Mouse (Mus musculus): ENCODE data around the gene Piwil1. TPM values are rescaled to one million over a fixed set of nuclear protein-coding genes. Genes with fewer than 3 reads are reported as not detected.

The Piwil1 gene
- polyA plus RNA-seq, 1 experiment from 2014 or later: not detected

GRCm38 (mm10) chr5:128730634-128731033, 28.3 kb downstream of the Piwil1 start:
- ATAC-seq: no peak
- no peak overlapping the region for H3K4me3 ChIP-seq (ENCODE audit: low read length)
- 42% methylated on average over 5 of the region's 5 CpGs for WGBS
- no peaks in the 10 kb centered on the region for H3K36me3 ChIP-seq (ENCODE audit: control insufficient read depth, insufficient read depth, low read length)
- no peaks in the 10 kb centered on the region for H3K27me3 ChIP-seq (replicated peaks; ENCODE audit: control insufficient read depth, insufficient read depth, low read length)
- H3K4me2 ChIP-seq (ENCODE audit: low read depth, low read length): no peak overlapping the region
- H3K9ac ChIP-seq (ENCODE audit: low read depth, low read length): no peak overlapping the region
- no peaks in the 10 kb centered on the region for H3K9me3 ChIP-seq (ENCODE audit: control insufficient read depth, low read length)
- H3K27ac ChIP-seq (ENCODE audit: low read length): no peak overlapping the region
- H3K4me1 ChIP-seq (ENCODE audit: control insufficient read depth, insufficient read depth, low read length): no peaks in the 10 kb centered on the region

GRCm38 (mm10) chr5:128732416-128733014, 30.2 kb downstream of the Piwil1 start:
- WGBS: 70% methylated on average over 11 of the region's 11 CpGs
- no peak overlapping the region for H3K9ac ChIP-seq (ENCODE audit: low read depth, low read length)
- H3K36me3 ChIP-seq (ENCODE audit: control insufficient read depth, insufficient read depth, low read length): no peaks in the 10 kb centered on the region
- no peaks in the 10 kb centered on the region for H3K9me3 ChIP-seq (ENCODE audit: control insufficient read depth, low read length)
- H3K27ac ChIP-seq (ENCODE audit: low read length): no peak overlapping the region
- ATAC-seq: no peak
- no peak overlapping the region for H3K4me3 ChIP-seq (ENCODE audit: low read length)
- no peaks in the 10 kb centered on the region for H3K27me3 ChIP-seq (replicated peaks; ENCODE audit: control insufficient read depth, insufficient read depth, low read length)
- H3K4me2 ChIP-seq (ENCODE audit: low read depth, low read length): no peak overlapping the region
- H3K4me1 ChIP-seq (ENCODE audit: control insufficient read depth, insufficient read depth, low read length): no peaks in the 10 kb centered on the region

DNA sequence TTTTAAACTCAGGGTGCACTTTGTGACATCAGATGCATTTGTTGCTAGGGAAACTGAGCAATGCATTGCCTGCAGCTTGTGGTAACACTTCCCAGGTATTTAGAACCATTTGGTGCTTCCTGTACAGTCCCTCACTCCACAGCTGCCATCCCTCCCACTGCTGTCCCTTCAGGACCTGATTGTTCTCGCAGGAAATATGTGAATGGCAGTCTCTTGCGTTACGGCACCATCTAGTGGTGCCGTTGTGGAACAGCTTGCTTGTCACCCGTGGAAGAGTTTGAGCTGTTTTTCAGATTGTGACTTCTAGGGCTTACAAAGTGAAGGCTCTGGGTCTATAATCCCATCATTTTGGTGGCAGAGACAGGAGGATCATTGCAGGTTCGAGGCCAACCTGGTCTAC, 31.6 kb downstream of the Piwil1 start:
- no peaks in the 10 kb centered on the region; the same call in 1 of the 2 replicates for H3K27me3 ChIP-seq (replicated peaks; ENCODE audit: control insufficient read depth, insufficient read depth, low read length)
- WGBS: 2% methylated on average over 6 of the region's 6 CpGs

GRCm38 (mm10) chr5:128735921-128736320, 33.6 kb downstream of the Piwil1 start:
- H3K27me3 ChIP-seq (replicated peaks; ENCODE audit: control insufficient read depth, insufficient read depth, low read length): no peaks in the 10 kb centered on the region; the same call in 1 of the 2 replicates
- H3K4me2 ChIP-seq (ENCODE audit: low read depth, low read length): no peak overlapping the region
- H3K4me1 ChIP-seq (ENCODE audit: control insufficient read depth, insufficient read depth, low read length): no peaks in the 10 kb centered on the region
- 72% methylated on average over 22 of the region's 22 CpGs for WGBS
- no peaks in the 10 kb centered on the region for H3K36me3 ChIP-seq (ENCODE audit: control insufficient read depth, insufficient read depth, low read length)
- no peak for ATAC-seq
- no peak overlapping the region for H3K9ac ChIP-seq (ENCODE audit: low read depth, low read length)
- no peak overlapping the region for H3K27ac ChIP-seq (ENCODE audit: low read length)
- H3K9me3 ChIP-seq (ENCODE audit: control insufficient read depth, low read length): no peaks in the 10 kb centered on the region
- no peak overlapping the region for H3K4me3 ChIP-seq (ENCODE audit: low read length)

More for the DNA sequence above, 31.6 kb downstream of the Piwil1 start:
- Histone ChIP-seq H3K4me3 (ENCODE audit: low read length) (no peak overlapping the region), H3K9me3 (ENCODE audit: control insufficient read depth, low read length) (no peaks in the 10 kb centered on the region), H3K36me3 (ENCODE audit: control insufficient read depth, insufficient read depth, low read length) (no peaks in the 10 kb centered on the region), H3K9ac (ENCODE audit: low read depth, low read length) (no peak overlapping the region), H3K4me2 (ENCODE audit: low read depth, low read length) (no peak overlapping the region), H3K4me1 (ENCODE audit: control insufficient read depth, insufficient read depth, low read length) (no peaks in the 10 kb centered on the region), H3K27ac (ENCODE audit: low read length) (no peak overlapping the region)
- no peak for ATAC-seq

DNA sequence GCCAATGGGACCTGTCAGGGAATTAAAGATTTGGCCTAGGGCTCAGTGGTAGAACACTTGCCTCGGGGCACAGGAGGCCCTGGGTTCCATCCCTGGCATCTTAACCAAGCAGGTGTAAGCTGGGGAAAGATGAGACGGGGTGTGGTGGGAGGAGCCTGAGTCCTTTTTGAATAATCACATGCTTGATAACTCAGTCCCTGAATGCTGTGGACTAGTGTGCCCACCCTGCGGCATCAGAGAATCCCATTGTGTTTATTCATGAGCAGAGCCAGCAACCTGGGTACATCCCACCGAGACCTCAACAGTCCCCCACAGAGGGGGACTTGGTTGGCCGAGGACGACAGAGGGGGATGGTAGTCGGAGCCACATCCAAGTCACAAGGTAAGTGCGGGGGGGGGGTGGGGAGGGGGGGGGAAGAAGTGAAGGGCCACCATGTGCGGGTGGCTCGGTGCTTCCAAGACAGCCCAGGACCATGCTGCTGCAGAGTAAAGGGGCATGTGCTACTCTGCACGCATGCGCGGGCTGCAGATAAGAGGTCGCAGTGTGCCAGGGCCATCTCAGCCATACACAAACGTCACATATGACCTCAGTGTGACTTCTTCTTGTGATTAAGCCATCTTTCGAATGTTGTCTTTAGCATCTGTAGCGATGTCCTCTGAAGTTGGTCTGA, 37.0 kb downstream of the Piwil1 start:
- H3K4me2 ChIP-seq (ENCODE audit: low read depth, low read length): no peak overlapping the region
- no peak overlapping the region for H3K27ac ChIP-seq (ENCODE audit: low read length)
- no peak overlapping the region for H3K9ac ChIP-seq (ENCODE audit: low read depth, low read length)
- ATAC-seq: no peak
- no peaks in the 10 kb centered on the region for H3K4me1 ChIP-seq (ENCODE audit: control insufficient read depth, insufficient read depth, low read length)
- 39% methylated on average over 16 of the region's 17 CpGs for WGBS
- no peaks in the 10 kb centered on the region for H3K9me3 ChIP-seq (ENCODE audit: control insufficient read depth, low read length)
- H3K36me3 ChIP-seq (ENCODE audit: control insufficient read depth, insufficient read depth, low read length): no peaks in the 10 kb centered on the region
- H3K27me3 ChIP-seq (replicated peaks; ENCODE audit: control insufficient read depth, insufficient read depth, low read length): no peaks in the 10 kb centered on the region; the same call in 1 of the 2 replicates
- no peak overlapping the region for H3K4me3 ChIP-seq (ENCODE audit: low read length)

GRCm38 (mm10) chr5:128739838-128740171, 37.5 kb downstream of the Piwil1 start:
- no peak for ATAC-seq
- 34% methylated on average over 8 of the region's 8 CpGs for WGBS

GRCm38 (mm10) chr5:128744351-128744750, 42.0 kb downstream of the Piwil1 start:
- H3K9me3 ChIP-seq (ENCODE audit: control insufficient read depth, low read length): no peaks in the 10 kb centered on the region
- H3K9ac ChIP-seq (ENCODE audit: low read depth, low read length): no peak overlapping the region
- no peak overlapping the region for H3K4me2 ChIP-seq (ENCODE audit: low read depth, low read length)
- no peaks in the 10 kb centered on the region for H3K36me3 ChIP-seq (ENCODE audit: control insufficient read depth, insufficient read depth, low read length)
- H3K4me3 ChIP-seq (ENCODE audit: low read length): no peak overlapping the region
- 91% methylated on average over 6 of the region's 6 CpGs for WGBS
- no peak overlapping the region for H3K27ac ChIP-seq (ENCODE audit: low read length)
- H3K27me3 ChIP-seq (replicated peaks; ENCODE audit: control insufficient read depth, insufficient read depth, low read length): no peaks in the 10 kb centered on the region
- ATAC-seq: no peak
- no peaks in the 10 kb centered on the region for H3K4me1 ChIP-seq (ENCODE audit: control insufficient read depth, insufficient read depth, low read length)

More at GRCm38 (mm10) chr5:128739838-128740171, 37.5 kb downstream of the Piwil1 start:
- H3K9me3 ChIP-seq (ENCODE audit: control insufficient read depth, low read length): no peaks in the 10 kb centered on the region
- H3K4me3 ChIP-seq (ENCODE audit: low read length): no peak overlapping the region
- no peaks in the 10 kb centered on the region for H3K36me3 ChIP-seq (ENCODE audit: control insufficient read depth, insufficient read depth, low read length)
- no peak overlapping the region for H3K4me2 ChIP-seq (ENCODE audit: low read depth, low read length)
- no peak overlapping the region for H3K9ac ChIP-seq (ENCODE audit: low read depth, low read length)
- no peaks in the 10 kb centered on the region; the same call in 1 of the 2 replicates for H3K27me3 ChIP-seq (replicated peaks; ENCODE audit: control insufficient read depth, insufficient read depth, low read length)
- H3K27ac ChIP-seq (ENCODE audit: low read length): no peak overlapping the region
- no peaks in the 10 kb centered on the region for H3K4me1 ChIP-seq (ENCODE audit: control insufficient read depth, insufficient read depth, low read length)

DNA sequence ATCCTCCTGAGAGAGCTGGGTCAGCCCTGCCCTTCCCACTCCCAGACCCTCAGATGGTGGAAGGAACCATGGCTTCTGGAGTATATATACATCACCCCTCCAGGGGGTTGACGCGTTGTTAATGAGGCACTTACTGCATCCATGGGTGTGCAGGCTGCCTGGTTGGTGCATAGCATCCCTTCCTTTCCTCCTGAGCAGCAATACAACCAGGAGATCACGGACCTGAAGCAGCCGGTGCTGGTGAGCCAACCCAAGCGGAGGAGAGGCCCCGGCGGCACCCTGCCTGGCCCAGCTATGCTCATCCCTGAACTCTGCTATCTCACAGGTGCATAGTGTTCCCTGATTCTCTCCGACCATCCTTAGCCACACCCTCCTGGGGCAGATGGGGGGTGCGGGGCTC, 42.9 kb downstream of the Piwil1 start:
- no peaks in the 10 kb centered on the region for H3K36me3 ChIP-seq (ENCODE audit: control insufficient read depth, insufficient read depth, low read length)
- H3K4me3 ChIP-seq (ENCODE audit: low read length): no peak overlapping the region
- H3K9me3 ChIP-seq (ENCODE audit: control insufficient read depth, low read length): no peaks in the 10 kb centered on the region
- H3K27ac ChIP-seq (ENCODE audit: low read length): no peak overlapping the region
- no peak for ATAC-seq
- H3K27me3 ChIP-seq (replicated peaks; ENCODE audit: control insufficient read depth, insufficient read depth, low read length): no peaks in the 10 kb centered on the region
- H3K9ac ChIP-seq (ENCODE audit: low read depth, low read length): no peak overlapping the region
- WGBS: 73% methylated on average over 9 of the region's 9 CpGs
- no peaks in the 10 kb centered on the region for H3K4me1 ChIP-seq (ENCODE audit: control insufficient read depth, insufficient read depth, low read length)
- no peak overlapping the region for H3K4me2 ChIP-seq (ENCODE audit: low read depth, low read length)

DNA sequence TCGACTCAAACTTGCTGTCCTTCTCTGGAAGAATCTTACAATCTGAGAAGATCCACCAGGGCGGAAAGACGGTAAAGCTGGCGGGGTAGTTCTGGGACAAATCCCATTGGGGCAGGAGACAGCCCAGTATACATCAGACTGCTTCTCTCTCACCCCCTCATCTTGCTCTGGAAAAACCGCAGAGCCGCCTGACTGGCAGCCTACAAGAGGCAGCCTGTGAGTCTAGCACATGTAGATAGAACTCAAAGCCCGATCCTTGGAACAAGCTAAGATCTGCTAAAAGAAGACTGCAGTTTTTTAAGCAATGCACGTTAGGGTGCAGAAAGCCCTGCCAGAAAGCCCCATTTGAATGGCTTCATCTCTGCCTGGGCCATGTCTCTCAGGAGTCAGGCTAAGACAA, 43.9 kb downstream of the Piwil1 start:
- ATAC-seq: no peak
- Histone ChIP-seq H3K4me1 (ENCODE audit: control insufficient read depth, insufficient read depth, low read length) (no peaks in the 10 kb centered on the region), H3K36me3 (ENCODE audit: control insufficient read depth, insufficient read depth, low read length) (no peaks in the 10 kb centered on the region), H3K9ac (ENCODE audit: low read depth, low read length) (no peak overlapping the region), H3K4me3 (ENCODE audit: low read length) (no peak overlapping the region), H3K4me2 (ENCODE audit: low read depth, low read length) (no peak overlapping the region), H3K9me3 (ENCODE audit: control insufficient read depth, low read length) (no peaks in the 10 kb centered on the region), H3K27me3 (replicated peaks; ENCODE audit: control insufficient read depth, insufficient read depth, low read length) (no peaks in the 10 kb centered on the region), H3K27ac (ENCODE audit: low read length) (no peak overlapping the region)
- 83% methylated on average over 8 of the region's 8 CpGs for WGBS

All from intestine, embryonic 16.5 days (tissue).